Mouse (Mus musculus): ENCODE results near the gene Castor1.

DNA sequence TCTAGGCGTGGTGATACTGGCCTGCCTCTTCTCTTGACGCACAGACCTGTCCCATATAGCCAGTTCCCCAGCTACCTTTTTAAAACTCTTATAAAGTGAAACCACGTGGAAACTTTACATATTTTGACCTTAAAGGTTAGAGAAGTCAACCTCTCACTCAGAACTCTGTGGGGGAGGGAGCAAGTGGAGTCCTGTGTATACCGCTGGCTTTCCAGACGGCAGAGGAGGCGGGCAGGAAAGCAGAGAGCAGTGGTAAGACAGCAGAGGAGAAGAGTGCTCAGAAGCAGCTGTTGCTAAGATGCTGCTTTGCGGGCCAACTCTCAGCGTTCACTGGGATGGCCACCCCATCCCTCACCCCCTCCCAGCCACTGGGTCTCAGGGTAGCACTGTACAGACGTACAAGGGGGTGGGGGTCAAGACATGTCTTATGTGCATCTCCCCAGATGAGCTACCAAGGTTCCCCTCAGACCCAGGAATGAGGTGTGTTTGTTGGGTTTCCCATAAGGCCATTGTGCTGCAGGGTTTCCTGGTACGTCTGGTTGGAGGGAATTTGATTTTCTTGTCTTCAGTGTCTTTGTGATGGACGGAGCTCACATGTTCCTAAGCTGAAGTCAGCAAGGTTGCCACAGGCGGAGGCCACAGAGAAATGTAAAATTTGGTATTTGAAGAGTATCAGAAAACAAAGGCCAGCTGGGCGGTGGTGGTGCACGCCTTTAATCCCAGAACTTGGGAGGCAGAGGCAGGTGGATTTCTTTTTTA, 29.4 kb downstream of the Castor1 start:
- TF ChIP-seq POLR2A (IDR thresholded peaks at IDR 0.05; ENCODE audit: low read depth, low read length) (no peak), CTCF (conservative IDR thresholded peaks at IDR 0.05; ENCODE audit: insufficient read depth, insufficient read length, low read depth, low read length) (no peak)
